Comparison of ENCODE assay signal across 9 mouse cellular contexts in the genomic region with DNA sequence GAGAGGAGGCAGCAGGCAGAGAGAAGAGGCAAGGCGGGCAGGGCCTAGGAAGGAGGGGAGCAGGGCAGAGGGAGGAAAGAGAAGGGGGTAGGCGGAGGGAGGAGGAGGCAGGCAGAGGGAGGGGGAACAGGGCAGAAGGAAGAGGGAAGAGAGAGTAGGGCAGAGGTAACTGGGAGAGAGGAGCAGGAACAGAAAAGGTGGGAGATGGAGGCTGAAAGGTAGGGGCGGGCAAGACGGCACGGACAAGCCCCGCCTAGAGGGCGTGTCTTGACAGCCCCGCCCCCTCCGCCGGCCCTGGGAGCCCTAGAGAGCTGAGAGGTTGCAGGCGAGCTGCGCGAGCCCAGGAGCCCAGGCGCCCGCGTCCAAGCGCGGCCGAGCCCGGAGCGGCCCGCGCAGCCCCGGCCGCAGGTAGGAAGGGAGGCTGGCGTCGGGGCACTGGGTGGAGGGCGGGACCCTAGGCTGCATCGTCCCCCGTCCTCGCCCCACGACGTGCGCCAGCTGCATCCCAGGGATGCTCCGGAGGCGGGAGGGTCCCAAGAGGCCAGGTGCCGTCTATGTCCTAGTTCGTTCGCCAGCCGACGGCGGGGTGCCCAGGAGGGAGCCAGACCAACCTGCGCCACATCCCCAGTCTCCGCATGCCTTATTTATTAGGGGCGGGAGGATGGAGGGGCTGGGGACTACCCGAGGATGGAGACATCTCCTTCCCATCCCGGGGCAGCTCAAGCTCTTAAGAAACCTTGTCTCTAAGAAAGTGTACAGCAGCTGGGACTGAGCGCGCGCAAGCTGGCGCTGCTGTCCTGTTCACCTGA. TPM values are rescaled to one million over a fixed set of nuclear protein-coding genes. Genes with fewer than 3 reads are reported as not detected.
DNase-seq lines count a peak whose midpoint lies in the region; ATAC-seq and TF ChIP-seq lines count a peak whose summit lies in the region.
"Had no signal": no experiment of that assay in that cellular context is flagged by ENCODE, and none has a peak within 500 bp of the region (broad histone marks: within the 10 kb centered on the region; RNA-seq: fewer than 3 reads in every experiment).

TSS of gene Slc6a1 (plus strand) at position 167 of the 809 bp plus-strand sequence.

- H3K36me3 ChIP-seq in limb, embryonic 15.5 days: no peaks in the 10 kb centered on the region
- H3K36me3 ChIP-seq in midbrain, postnatal 0 days (ENCODE audit: insufficient read depth, low read length): no peaks in the 10 kb centered on the region

- no peak within 1 kb of the TSS for H3K27ac ChIP-seq in limb, embryonic 15.5 days
- H3K27ac ChIP-seq in midbrain, postnatal 0 days (ENCODE audit: low read depth, low read length): peak within 1 kb of the TSS; percentile 84
- H3K27ac ChIP-seq: heart, adult 2 months had no signal

- 2% methylated on average over 38 of the region's 51 CpGs for WGBS in limb, embryonic 15.5 days
- whole genome bisulfite sequencing in midbrain, postnatal 0 days: under 1% methylated on average over 48 of the region's 51 CpGs

- TF ChIP-seq CTCF in midbrain, postnatal 0 days (IDR thresholded peaks at IDR 0.05): no peak

- H3K27me3 ChIP-seq in limb, embryonic 15.5 days: peaks cover 71% of the 10 kb centered on the region
- H3K27me3 ChIP-seq in midbrain, postnatal 0 days (ENCODE audit: insufficient read depth, low read length): no peaks in the 10 kb centered on the region

- H3K4me3 ChIP-seq in limb, embryonic 15.5 days: peak within 1 kb of the TSS; percentile 25
- peak within 1 kb of the TSS; percentile 79 for H3K4me3 ChIP-seq in midbrain, postnatal 0 days (ENCODE audit: low read depth, low read length)
- H3K4me3 ChIP-seq: heart, adult 2 months had no signal

- no peak within 1 kb of the TSS for H3K9ac ChIP-seq in limb, embryonic 15.5 days
- peak within 1 kb of the TSS; percentile 83 for H3K9ac ChIP-seq in midbrain, postnatal 0 days (replicated peaks; ENCODE audit: low read length, poor library complexity, severe bottlenecking)

- H3K4me2 ChIP-seq in limb, embryonic 15.5 days: peak within 1 kb of the TSS; percentile 29
- H3K4me2 ChIP-seq in midbrain, postnatal 0 days (ENCODE audit: low read depth, low read length, poor library complexity, severe bottlenecking): peak within 1 kb of the TSS; percentile 64

- ATAC-seq in limb, embryonic 15.5 days (ENCODE audit: insufficient number of reproducible peaks, low FRiP score, low TSS enrichment, low read depth): peak; percentile 68; the same call in 1 of the 2 replicates
- ATAC-seq in midbrain, postnatal 0 days (ENCODE audit: low FRiP score): peak; percentile 88

- DNase-seq in cerebellum, adult 18-20 months: peak; percentile 50 to 58
- DNase-seq in cerebellum, adult 9-10 months: no peak
- peak; percentile 66 to 79 for DNase-seq in cerebellum, postnatal 14 days
- DNase-seq in frontal cortex, postnatal 25 days (ENCODE audit: low spot score in 2 of 2): peak; percentile 53 to 54
- DNase-seq in kidney, postnatal 10 days: peak; percentile 77
- DNase-seq in midbrain, postnatal 0 days (ENCODE audit: low spot score): peak; percentile 91
- peak; percentile 71 for DNase-seq in testis, postnatal 14 days (ENCODE audit: low spot score)

- H3K9me3 ChIP-seq in limb, embryonic 15.5 days: no peaks in the 10 kb centered on the region
- H3K9me3 ChIP-seq in midbrain, postnatal 0 days (ENCODE audit: low read length): no peaks in the 10 kb centered on the region

- H3K4me1 ChIP-seq in limb, embryonic 15.5 days: peaks cover 7% of the 10 kb centered on the region
- H3K4me1 ChIP-seq in midbrain, postnatal 0 days (ENCODE audit: insufficient read depth, low read length): peaks cover 30% of the 10 kb centered on the region

RNA-seq across cellular contexts. Expression of gene Slc6a1, which starts in this region (rescaled TPM):
- 0.21 and 0.28 TPM in 2 replicates for polyA plus RNA-seq in limb, embryonic 15.5 days (2015; fragmentation: Nextera tagmentation; extraction: Ambion mirVana)
- 434 and 507 TPM in 2 replicates for total RNA-seq in midbrain, postnatal 0 days (2014; rRNA removed)
- 208 and 221 TPM in 2 replicates for polyA plus RNA-seq in midbrain, postnatal 0 days (2015; fragmentation: Nextera tagmentation; extraction: Ambion mirVana)

Comparison
In these comparisons a context has a peak if more than half of its experiments do, and no peak if none do; other contexts are left out.
1. RNA of gene Slc6a1 (polyA plus RNA-seq): 208 to 221 TPM in midbrain, postnatal 0 days; 0.21 to 0.28 TPM in limb, embryonic 15.5 days; every median in the first group is over 100 times any median in the second.
2. Peak in ATAC-seq, H3K4me3 ChIP-seq and H3K4me2 ChIP-seq in limb, embryonic 15.5 days; RNA of the gene not detected or under 1 TPM.